20 mouse cellular contexts compared by ENCODE assay signal in genomic region chr17:52312043-52312442, GRCm38 (mm10).
"Had no signal": no experiment of that assay in that cellular context is flagged by ENCODE, and none has a peak within 500 bp of the region (broad histone marks: within the 10 kb centered on the region; RNA-seq: fewer than 3 reads in every experiment).

No protein-coding gene starts in this region.

- H3K4me1 ChIP-seq: limb, embryonic 12.5 days; limb, embryonic 15.5 days; midbrain, embryonic 10.5 days; midbrain, embryonic 13.5 days; stomach, embryonic 15.5 days had no signal

- H3K27me3 ChIP-seq: limb, embryonic 12.5 days; limb, embryonic 15.5 days; midbrain, embryonic 13.5 days; stomach, embryonic 15.5 days had no signal

- H3K27ac ChIP-seq: kidney, postnatal 0 days; layer of hippocampus, adult 2 months; left cerebral cortex, adult 2 months; limb, embryonic 12.5 days; limb, embryonic 15.5 days; liver, embryonic 14.5 days; macrophage; midbrain, embryonic 10.5 days; midbrain, embryonic 13.5 days; stomach, embryonic 15.5 days had no signal

- H3K4me3 ChIP-seq: layer of hippocampus, adult 2 months; left cerebral cortex, adult 2 months; limb, embryonic 12.5 days; limb, embryonic 15.5 days; midbrain, embryonic 10.5 days; midbrain, embryonic 13.5 days; myocyte; stomach, embryonic 15.5 days had no signal

- H3K36me3 ChIP-seq: limb, embryonic 12.5 days; limb, embryonic 15.5 days; midbrain, embryonic 10.5 days; midbrain, embryonic 13.5 days; stomach, embryonic 15.5 days had no signal

- DNase-seq: kidney, adult 2 months; kidney, postnatal 25 days; layer of hippocampus, postnatal 36 days; left cerebral cortex, postnatal 4 days; liver, postnatal 0 days; lung, embryonic 14.5 days; right cerebral cortex, adult 18-20 months; right cerebral cortex, postnatal 25 days; spleen, adult 18-20 months had no signal
